Mouse (Mus musculus) thymus, adult 18-20 months (tissue): ENCODE results near the gene Rgs5.

ENCODE experiments used
- DNase-seq, 2 experiments: peaks; one replicate each; pipeline ENCODE4 v3.0.0; 2022; ENCODE audit warnings: mixed read lengths in 2 of 2

Rgs5 gene

DNA sequence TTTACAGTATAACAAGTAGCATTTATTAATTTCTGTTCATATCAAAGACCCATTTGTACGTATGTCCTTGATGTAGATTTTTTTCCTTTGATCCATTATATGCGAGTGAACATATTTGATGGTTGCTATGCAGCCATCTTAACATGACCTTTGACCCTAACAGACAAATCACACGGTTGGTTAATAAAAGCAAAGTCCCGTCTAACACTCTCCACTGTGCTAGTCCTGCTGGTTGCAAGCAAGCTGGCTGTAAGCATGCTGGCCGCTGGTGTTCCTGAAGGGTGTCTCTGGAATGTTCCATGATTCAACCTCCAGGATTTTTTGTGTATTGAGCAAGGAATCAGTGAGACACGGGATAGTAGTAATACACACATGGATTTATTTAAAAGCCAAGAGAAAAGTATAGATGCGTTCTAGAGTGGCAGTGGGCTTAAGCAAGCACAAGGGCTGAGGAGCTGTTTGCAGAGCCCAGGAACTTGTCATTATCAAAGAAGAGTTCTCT is 75.3 kb downstream of the Rgs5 start:
- no peak for DNase-seq

DNA sequence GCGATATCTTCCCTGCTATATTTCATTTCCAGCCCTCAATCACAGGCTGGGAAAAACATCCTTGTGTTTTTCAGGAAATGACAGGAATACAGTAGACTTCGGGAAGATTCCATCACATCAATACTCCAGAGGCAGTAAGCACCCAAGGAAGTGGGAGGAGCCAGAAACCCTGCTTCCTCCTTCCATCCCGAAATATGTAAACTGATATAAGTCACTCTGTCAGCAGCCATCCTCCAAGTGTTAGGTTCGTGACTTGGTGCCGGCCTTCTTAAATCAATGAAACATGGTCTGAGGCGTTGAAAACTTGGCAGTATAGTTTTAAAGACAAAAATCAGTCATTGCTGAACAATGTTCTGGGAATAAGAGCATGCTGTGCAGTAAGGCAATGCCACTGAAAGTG is 80.8 kb downstream of the Rgs5 start:
- DNase-seq: no peak

DNA sequence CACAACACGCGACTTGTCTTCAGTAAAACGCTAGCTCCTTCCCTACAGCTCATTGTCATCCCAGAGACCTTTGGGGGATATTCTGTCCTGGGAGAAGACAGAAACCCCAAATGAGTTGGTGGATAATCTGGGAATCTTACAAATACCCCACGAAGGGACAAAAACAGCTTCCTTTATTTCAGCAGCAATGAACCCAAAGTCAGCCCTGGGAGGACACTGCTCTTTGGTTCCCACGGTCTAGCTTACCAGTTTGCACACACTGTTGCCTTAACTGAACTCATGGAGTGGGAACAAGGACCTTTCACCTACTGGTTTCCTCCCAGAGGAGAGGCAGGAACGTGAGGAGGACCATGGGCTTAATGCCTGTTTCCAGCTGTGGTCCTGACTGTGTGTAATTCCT is 81.9 kb downstream of the Rgs5 start:
- DNase-seq: no peak

DNA sequence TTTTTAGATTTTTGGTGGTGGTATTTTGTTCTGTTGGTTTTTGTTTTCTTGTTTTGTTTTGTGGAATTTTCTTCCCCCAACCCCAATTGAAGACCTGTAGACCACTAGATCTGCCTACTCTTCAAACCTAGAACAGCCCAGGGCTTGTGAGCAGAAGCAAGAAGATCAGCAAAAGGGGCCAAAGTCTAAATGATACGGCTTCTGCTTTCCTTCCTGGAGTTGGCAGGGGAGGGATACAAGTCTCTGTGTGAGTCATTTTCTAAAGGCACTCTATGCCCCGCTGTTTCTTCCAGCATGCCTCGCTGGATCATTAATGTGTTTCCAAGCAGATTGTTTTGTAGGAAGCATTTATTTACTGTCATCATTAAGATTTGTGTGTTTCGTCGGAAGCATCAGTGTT is 85.8 kb downstream of the Rgs5 start:
- no peak for DNase-seq
